In genomic region chr10:115312732-115313131, GRCm38 (mm10) we compare ENCODE assay signal across 10 mouse cellular contexts. TPM values are rescaled to one million over a fixed set of nuclear protein-coding genes. Genes with fewer than 3 reads are reported as not detected.
A peak's percentile ranks its signal among the peaks of the same experiment; 100 is the strongest.
DNase-seq lines count a peak whose midpoint lies in the region; ATAC-seq and TF ChIP-seq lines count a peak whose summit lies in the region.
"Had no signal": no experiment of that assay in that cellular context is flagged by ENCODE, and none has a peak within 500 bp of the region (broad histone marks: within the 10 kb centered on the region; RNA-seq: fewer than 3 reads in every experiment).

No protein-coding gene starts in this region.

- H3ac ChIP-seq in myocyte (ENCODE audit: control insufficient read depth, insufficient read length): no peak overlapping the region

- no peaks in the 10 kb centered on the region for H3K9me3 ChIP-seq in limb, embryonic 13.5 days
- no peaks in the 10 kb centered on the region for H3K9me3 ChIP-seq in limb, embryonic 10.5 days (replicated peaks)
- no peaks in the 10 kb centered on the region for H3K9me3 ChIP-seq in heart, embryonic 16.5 days (replicated peaks; ENCODE audit: control insufficient read depth, low read length)
- H3K9me3 ChIP-seq in hindbrain, embryonic 10.5 days: no peaks in the 10 kb centered on the region
- H3K9me3 ChIP-seq: embryonic facial prominence, embryonic 12.5 days had no signal

- no peak for TF ChIP-seq POLR2A in myocyte (IDR thresholded peaks at IDR 0.05; ENCODE audit: insufficient read length, low read depth)

- H3K4me2 ChIP-seq in limb, embryonic 13.5 days (replicated peaks): no peak overlapping the region
- H3K4me2 ChIP-seq in heart, embryonic 16.5 days (ENCODE audit: low read depth, low read length): peak overlapping the region; percentile 78
- peak overlapping the region; percentile 82 for H3K4me2 ChIP-seq in myocyte (ENCODE audit: low read depth)

- no peaks in the 10 kb centered on the region for H3K36me3 ChIP-seq in limb, embryonic 13.5 days
- H3K36me3 ChIP-seq in limb, embryonic 10.5 days: peaks cover 10% of the 10 kb centered on the region; the same call in 1 of the 2 replicates
- H3K36me3 ChIP-seq in heart, embryonic 16.5 days (ENCODE audit: control insufficient read depth, insufficient read depth): no peaks in the 10 kb centered on the region
- H3K36me3 ChIP-seq in myocyte (ENCODE audit: control insufficient read depth, insufficient read depth): no peaks in the 10 kb centered on the region
- H3K36me3 ChIP-seq in hindbrain, embryonic 10.5 days: 0 out of 2 replicates have a peak, but pooled peaks cover 3% of the 10 kb centered on the region
- H3K36me3 ChIP-seq: embryonic facial prominence, embryonic 12.5 days had no signal

- no peak for DNase-seq in limb, embryonic 10.5 days (ENCODE audit: low spot score)
- no peak for DNase-seq in urinary bladder, postnatal 4 days (ENCODE audit: low spot score in 2 of 2)
- DNase-seq in hindbrain, embryonic 10.5 days (ENCODE audit: low spot score): no peak

- no peaks in the 10 kb centered on the region for H3K27me3 ChIP-seq in limb, embryonic 13.5 days
- no peaks in the 10 kb centered on the region for H3K27me3 ChIP-seq in limb, embryonic 10.5 days (ENCODE audit: low read depth, poor library complexity, severe bottlenecking)
- H3K27me3 ChIP-seq in heart, embryonic 16.5 days (ENCODE audit: control insufficient read depth, insufficient read depth, low read length): no peaks in the 10 kb centered on the region
- no peaks in the 10 kb centered on the region for H3K27me3 ChIP-seq in myocyte (ENCODE audit: control insufficient read depth, insufficient read depth, insufficient read length)
- H3K27me3 ChIP-seq in hindbrain, embryonic 10.5 days (ENCODE audit: insufficient read depth, poor library complexity, severe bottlenecking): no peaks in the 10 kb centered on the region
- H3K27me3 ChIP-seq: embryonic facial prominence, embryonic 12.5 days; Patski had no signal

- H3K4me1 ChIP-seq in limb, embryonic 13.5 days: peaks cover 24% of the 10 kb centered on the region
- peaks cover 32% of the 10 kb centered on the region for H3K4me1 ChIP-seq in limb, embryonic 10.5 days
- peaks cover 28% of the 10 kb centered on the region for H3K4me1 ChIP-seq in brown adipose tissue, adult 24 weeks (ENCODE audit: control insufficient read depth, insufficient read depth, insufficient read length, low read length)
- peaks cover 56% of the 10 kb centered on the region for H3K4me1 ChIP-seq in heart, embryonic 16.5 days (ENCODE audit: control insufficient read depth, insufficient read depth, low read length)
- H3K4me1 ChIP-seq in hindbrain, embryonic 10.5 days (replicated peaks): peaks cover 36% of the 10 kb centered on the region

- WGBS in limb, embryonic 13.5 days: 72% methylated on average over 3 of the region's 3 CpGs
- WGBS in limb, embryonic 10.5 days: 77% methylated on average over 3 of the region's 3 CpGs
- WGBS in heart, embryonic 16.5 days: 13% methylated on average over 3 of the region's 3 CpGs
- 77% methylated on average over 3 of the region's 3 CpGs for WGBS in hindbrain, embryonic 10.5 days

- H3K9ac ChIP-seq in limb, embryonic 13.5 days: 0 out of 2 replicates have a peak overlapping the region, but pooled peaks have one; percentile 13
- no peak overlapping the region for H3K9ac ChIP-seq in heart, embryonic 16.5 days (ENCODE audit: low read length)
- H3K9ac ChIP-seq: embryonic facial prominence, embryonic 12.5 days had no signal

- no peak for ATAC-seq in limb, embryonic 13.5 days (ENCODE audit: low FRiP score, low read depth)
- no peak for ATAC-seq in heart, embryonic 16.5 days (replicated peaks; ENCODE audit: extremely low read depth, insufficient read depth, low FRiP score)
- no peak for ATAC-seq in monocyte, adult 5-6 weeks (replicated peaks; ENCODE audit: insufficient number of reproducible peaks, low FRiP score, low TSS enrichment, poor library complexity, severe bottlenecking)
- ATAC-seq: Patski had no signal

- H3K4me3 ChIP-seq in limb, embryonic 13.5 days: no peak overlapping the region
- H3K4me3 ChIP-seq in limb, embryonic 10.5 days: no peak overlapping the region
- 0 out of 2 replicates have a peak overlapping the region, but pooled peaks have one; percentile 31 for H3K4me3 ChIP-seq in brown adipose tissue, adult 24 weeks (ENCODE audit: insufficient read depth, low read depth, low read length)
- H3K4me3 ChIP-seq in heart, embryonic 16.5 days (ENCODE audit: low read length): no peak overlapping the region
- H3K4me3 ChIP-seq in myocyte: no peak overlapping the region
- no peak overlapping the region for H3K4me3 ChIP-seq in hindbrain, embryonic 10.5 days
- H3K4me3 ChIP-seq: embryonic facial prominence, embryonic 12.5 days had no signal

- peaks cover 75% of the 10 kb centered on the region for H3K79me2 ChIP-seq in myocyte (ENCODE audit: control insufficient read depth, insufficient read depth)

- no peak overlapping the region for H3K27ac ChIP-seq in limb, embryonic 13.5 days
- H3K27ac ChIP-seq in limb, embryonic 10.5 days: no peak overlapping the region
- H3K27ac ChIP-seq in brown adipose tissue, adult 24 weeks (replicated peaks; ENCODE audit: low read depth, low read length): peak overlapping the region; percentile 65
- H3K27ac ChIP-seq in heart, embryonic 16.5 days (ENCODE audit: low read length): peak overlapping the region; percentile 37
- no peak overlapping the region for H3K27ac ChIP-seq in hindbrain, embryonic 10.5 days
- H3K27ac ChIP-seq: embryonic facial prominence, embryonic 12.5 days had no signal

TF ChIP-seq in myocyte, 11 proteins besides CTCF, POLR2A, EP300 and RAD21:
- no peak for TF ChIP-seq E2F4 (IDR thresholded peaks at IDR 0.05; ENCODE audit: insufficient read depth)
- no peak for TF ChIP-seq CEBPB (IDR thresholded peaks at IDR 0.05; ENCODE audit: insufficient read depth, poor library complexity, severe bottlenecking)
- TF ChIP-seq MYOD1 (IDR thresholded peaks at IDR 0.05; ENCODE audit: control insufficient read depth in 1 of 3, insufficient read length in 2 of 3, low read depth in 2 of 3): no peak
- no peak for TF ChIP-seq MAX (IDR thresholded peaks at IDR 0.05; ENCODE audit: low read depth)
- no peak for TF ChIP-seq REST (IDR thresholded peaks at IDR 0.05; ENCODE audit: insufficient read depth, insufficient read length)
- TF ChIP-seq TCF3 (IDR thresholded peaks at IDR 0.05; ENCODE audit: insufficient read length, low read depth): no peak
- no peak for TF ChIP-seq TCF12 (IDR thresholded peaks at IDR 0.05; ENCODE audit: insufficient read depth, poor library complexity, severe bottlenecking)
- no peak for TF ChIP-seq POLR2AphosphoS2 (IDR thresholded peaks at IDR 0.05; ENCODE audit: insufficient read length, low read depth)
- no peak for TF ChIP-seq MYOG (IDR thresholded peaks at IDR 0.05; ENCODE audit: control insufficient read depth in 1 of 3, insufficient read depth in 1 of 3, insufficient read length in 2 of 3, low read depth in 2 of 3)
- no peak for TF ChIP-seq USF1 (IDR thresholded peaks at IDR 0.05; ENCODE audit: low read depth)
- TF ChIP-seq SRF (IDR thresholded peaks at IDR 0.05; ENCODE audit: control insufficient read depth, insufficient read length, low read depth): no peak

RNA-seq across cellular contexts. Expression of gene Rab21, which starts 2.7 kb away (rescaled TPM):
- polyA plus RNA-seq in limb, embryonic 13.5 days (2015; fragmentation: Nextera tagmentation; extraction: Ambion mirVana): 4.2 and 4.8 TPM in 2 replicates
- 2.2 and 2.6 TPM in 2 replicates for polyA plus RNA-seq in limb, embryonic 10.5 days (2016; fragmentation: Nextera tagmentation; extraction: Ambion mirVana)
- polyA plus RNA-seq in brown adipose tissue, adult 24 weeks (2012; ENCODE audit: insufficient read depth, insufficient read length, missing spikeins): 50.2 and 54.3 TPM in 2 replicates
- polyA plus RNA-seq in heart, embryonic 16.5 days (2015; fragmentation: Nextera tagmentation; extraction: Ambion mirVana): 4.7 and 6.0 TPM in 2 replicates
- 16.9 TPM for polyA plus RNA-seq in myocyte (2012; fragmentation: generic; extraction: Trizol)
- total RNA-seq in monocyte, adult 5-6 weeks (2017): 49.5 to 62.4 TPM (median 51.1 TPM) in 3 replicates
- 3.4 and 3.8 TPM in 2 replicates for polyA plus RNA-seq in hindbrain, embryonic 10.5 days (2016; fragmentation: Nextera tagmentation; extraction: Ambion mirVana)

RNA-seq across cellular contexts. Expression of gene Tmem19, which starts 49.6 kb away (rescaled TPM):
- polyA plus RNA-seq in limb, embryonic 13.5 days (2015; fragmentation: Nextera tagmentation; extraction: Ambion mirVana): 25.3 and 27.7 TPM in 2 replicates
- 21.2 and 26.2 TPM in 2 replicates for polyA plus RNA-seq in limb, embryonic 10.5 days (2016; fragmentation: Nextera tagmentation; extraction: Ambion mirVana)
- 10.9 and 16.0 TPM in 2 replicates for polyA plus RNA-seq in brown adipose tissue, adult 24 weeks (2012; ENCODE audit: insufficient read depth, insufficient read length, missing spikeins)
- polyA plus RNA-seq in heart, embryonic 16.5 days (2015; fragmentation: Nextera tagmentation; extraction: Ambion mirVana): 20.1 and 23.9 TPM in 2 replicates
- polyA plus RNA-seq in myocyte (2012; fragmentation: generic; extraction: Trizol): 18.0 TPM
- total RNA-seq in monocyte, adult 5-6 weeks (2017): 21.0 to 32.8 TPM (median 30.4 TPM) in 3 replicates
- polyA plus RNA-seq in hindbrain, embryonic 10.5 days (2016; fragmentation: Nextera tagmentation; extraction: Ambion mirVana): 33.9 and 35.8 TPM in 2 replicates

Comparison
In these comparisons a context has a peak if more than half of its experiments do, and no peak if none do; other contexts are left out.
1. H3K27ac ChIP-seq: peak in brown adipose tissue, adult 24 weeks (single experiment) and heart, embryonic 16.5 days (single experiment); none in limb, embryonic 13.5 days (single experiment), limb, embryonic 10.5 days (single experiment) and hindbrain, embryonic 10.5 days (single experiment).